Mouse (Mus musculus) forebrain, embryonic 10.5 days (tissue): ENCODE results near the gene B4galt4. TPM values are rescaled to one million over a fixed set of nuclear protein-coding genes. Genes with fewer than 3 reads are reported as not detected.

ENCODE experiments used
- DNase-seq: peaks from one replicate; pipeline ENCODE4 v3.0.0-alpha.2; 2017; ENCODE audit warnings: low spot score; ENCODE audit errors: extremely low spot score
- H3K27ac ChIP-seq: fragments of 300-500 bp; sonication (generic); 2 replicates; pipeline ENCODE4 v1.5.1; 2016; ENCODE audit warnings: mild to moderate bottlenecking
- H3K27me3 ChIP-seq: fragments of 300-500 bp; sonication (generic); 2 replicates; pipeline ENCODE4 v1.6.1; 2016; ENCODE audit warnings: mild to moderate bottlenecking; ENCODE audit not compliant: poor library complexity, severe bottlenecking
- H3K36me3 ChIP-seq: fragments of 300-500 bp; sonication (generic); replicated peaks from 2 replicates; pipeline ENCODE4 v1.6.1; 2016; ENCODE audit warnings: mild to moderate bottlenecking, moderate library complexity
- H3K4me1 ChIP-seq: fragments of 300-500 bp; sonication (generic); 2 replicates; pipeline ENCODE4 v1.6.1; 2016
- H3K4me3 ChIP-seq: fragments of 300-500 bp; sonication (generic); 2 replicates; pipeline ENCODE4 v1.5.1; 2016; ENCODE audit warnings: mild to moderate bottlenecking, moderate library complexity
- H3K9me3 ChIP-seq: fragments of 300-500 bp; sonication (generic); 2 replicates; pipeline ENCODE4 v1.6.1; 2016; ENCODE audit warnings: mild to moderate bottlenecking, moderate library complexity
- WGBS: fragments of 180-500 bp; shearing (Covaris S2); methylation state at CpG from one replicate; pipeline ENCODE4 v1.1.7; 2016; 5-methylcytosine and 5-hydroxymethylcytosine counted together
- polyA plus RNA-seq: library from polyadenylated mRNA; unstranded; fragments of >200 nt; fragmentation: Nextera tagmentation; extraction: Ambion mirVana; gene quantifications from 2 replicates; pipeline ENCODE4 v1.2.1, GENCODE M21; 2016

Gene B4galt4
- polyA plus RNA-seq, 1 experiment from 2014 or later, result 27.1 TPM

GRCm38 (mm10) chr16:38761972-38762371 lies 19.9 kb downstream of the B4galt4 start:
- no peak overlapping the region for H3K27ac ChIP-seq
- WGBS, result 90% methylated on average over 5 of the region's 5 CpGs
- no peak overlapping the region for H3K4me3 ChIP-seq
- peaks cover 33% of the 10 kb centered on the region for H3K36me3 ChIP-seq
- H3K9me3 ChIP-seq, result no peaks in the 10 kb centered on the region
- peaks cover 14% of the 10 kb centered on the region; the same call in 1 of the 2 replicates for H3K4me1 ChIP-seq
- H3K27me3 ChIP-seq, result no peaks in the 10 kb centered on the region
- no peak for DNase-seq

DNA sequence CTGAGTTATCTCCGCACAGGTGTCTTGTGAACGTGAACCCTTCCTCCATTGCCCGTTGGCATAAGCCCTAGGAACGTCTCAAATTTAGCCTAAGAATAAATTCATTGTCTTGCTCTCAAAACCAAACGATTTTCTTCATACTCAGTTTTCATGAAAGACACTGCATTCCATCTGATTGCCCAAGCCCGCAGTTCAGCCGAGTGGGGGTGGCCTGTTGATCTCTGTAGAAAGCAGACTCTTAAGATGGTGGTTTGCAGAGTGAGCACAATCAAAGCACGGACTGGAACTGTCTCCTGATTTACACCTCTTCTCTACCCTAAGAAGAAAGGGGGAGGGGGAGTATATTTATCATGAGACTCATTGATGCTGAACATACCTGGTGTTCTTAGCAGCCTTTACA lies 20.3 kb downstream of the B4galt4 start:
- 88% methylated on average over 8 of the region's 8 CpGs for WGBS
- H3K4me1 ChIP-seq, result peaks cover 14% of the 10 kb centered on the region; the same call in 1 of the 2 replicates
- H3K27me3 ChIP-seq, result no peaks in the 10 kb centered on the region
- no peak overlapping the region for H3K4me3 ChIP-seq
- H3K27ac ChIP-seq, result no peak overlapping the region
- H3K9me3 ChIP-seq, result no peaks in the 10 kb centered on the region
- peaks cover 36% of the 10 kb centered on the region for H3K36me3 ChIP-seq
- DNase-seq, result no peak

GRCm38 (mm10) chr16:38763508-38763907 lies 21.4 kb downstream of the B4galt4 start:
- no peak for DNase-seq
- H3K27ac ChIP-seq, result no peak overlapping the region
- 90% methylated on average over 4 of the region's 4 CpGs for WGBS
- peaks cover 7% of the 10 kb centered on the region; the same call in 1 of the 2 replicates for H3K4me1 ChIP-seq
- H3K4me3 ChIP-seq, result no peak overlapping the region
- peaks cover 34% of the 10 kb centered on the region for H3K36me3 ChIP-seq
- no peaks in the 10 kb centered on the region for H3K9me3 ChIP-seq
- no peaks in the 10 kb centered on the region for H3K27me3 ChIP-seq

GRCm38 (mm10) chr16:38766671-38767070 lies 24.6 kb downstream of the B4galt4 start:
- no peak for DNase-seq
- H3K9me3 ChIP-seq, result no peaks in the 10 kb centered on the region
- H3K4me1 ChIP-seq, result no peaks in the 10 kb centered on the region
- H3K27me3 ChIP-seq, result no peaks in the 10 kb centered on the region
- WGBS, result 77% methylated on average over 3 of the region's 3 CpGs
- H3K36me3 ChIP-seq, result peaks cover 31% of the 10 kb centered on the region
- H3K4me3 ChIP-seq, result no peak overlapping the region
- no peak overlapping the region for H3K27ac ChIP-seq

- Histone ChIP-seq H3K36me3 (peaks cover 30% of the 10 kb centered on the region), H3K27me3 (no peaks in the 10 kb centered on the region), H3K27ac (no peak overlapping the region), H3K9me3 (no peaks in the 10 kb centered on the region), H3K4me3 (no peak overlapping the region), H3K4me1 (peaks cover 2% of the 10 kb centered on the region; the same call in 1 of the 2 replicates)
- 92% methylated on average over 8 of the region's 8 CpGs for WGBS
- no peak for DNase-seq
Measured at GRCm38 (mm10) chr16:38767761-38768160, 25.7 kb downstream of the B4galt4 start.

DNA sequence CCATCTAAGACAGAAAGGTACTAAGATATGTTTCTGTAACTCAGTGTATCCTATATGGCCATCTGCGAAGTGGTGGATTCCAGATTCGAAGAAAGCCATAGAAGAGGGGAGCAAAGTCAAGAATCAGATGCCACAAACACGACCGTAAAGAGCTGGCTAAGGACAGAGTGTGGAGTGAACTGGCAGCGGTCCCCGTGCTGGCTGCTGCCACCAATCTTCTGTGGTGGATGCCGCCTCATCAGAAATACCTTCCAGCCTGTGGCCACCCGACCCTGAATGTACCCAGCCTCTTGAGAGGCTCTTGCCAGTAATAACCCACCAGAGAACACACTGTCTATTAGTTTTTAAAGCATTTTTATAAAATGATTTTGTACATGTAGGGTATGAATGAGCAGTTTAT lies 26.3 kb downstream of the B4galt4 start:
- H3K27me3 ChIP-seq, result no peaks in the 10 kb centered on the region
- no peaks in the 10 kb centered on the region for H3K9me3 ChIP-seq
- WGBS, result 92% methylated on average over 8 of the region's 8 CpGs
- H3K36me3 ChIP-seq, result peaks cover 24% of the 10 kb centered on the region
- H3K4me3 ChIP-seq, result no peak overlapping the region
- DNase-seq, result no peak
- H3K27ac ChIP-seq, result no peak overlapping the region
- peaks cover 6% of the 10 kb centered on the region for H3K4me1 ChIP-seq

GRCm38 (mm10) chr16:38769529-38769928 lies 27.5 kb downstream of the B4galt4 start:
- no peak overlapping the region for H3K27ac ChIP-seq
- no peaks in the 10 kb centered on the region for H3K9me3 ChIP-seq
- H3K36me3 ChIP-seq, result peaks cover 24% of the 10 kb centered on the region
- no peaks in the 10 kb centered on the region for H3K27me3 ChIP-seq
- no peak overlapping the region for H3K4me3 ChIP-seq
- 90% methylated on average over 9 of the region's 9 CpGs for WGBS
- no peak for DNase-seq
- H3K4me1 ChIP-seq, result peaks cover 6% of the 10 kb centered on the region

DNA sequence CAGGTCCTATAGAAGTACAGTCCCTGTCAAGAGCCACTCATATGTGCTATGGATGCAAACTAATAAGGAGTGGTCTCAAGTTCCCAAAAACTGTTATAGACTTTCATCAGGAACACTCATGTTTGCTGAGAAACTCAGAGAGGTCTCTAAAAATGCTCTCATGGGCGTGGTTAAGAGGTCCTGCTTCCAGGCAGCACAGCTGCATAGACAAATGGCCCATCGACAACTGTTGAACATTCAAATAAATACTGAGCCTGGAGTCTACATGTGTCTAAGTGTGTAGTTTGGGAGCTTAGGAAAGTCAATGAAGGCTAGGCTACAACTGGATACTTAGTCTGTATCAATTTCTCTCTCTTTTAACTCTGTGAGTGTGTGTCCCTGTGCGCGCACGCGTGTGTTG lies 29.1 kb downstream of the B4galt4 start:
- DNase-seq, result no peak
- 94% methylated on average over 6 of the region's 6 CpGs for WGBS
- Histone ChIP-seq H3K27me3 (no peaks in the 10 kb centered on the region), H3K36me3 (peaks cover 24% of the 10 kb centered on the region), H3K4me1 (peaks cover 6% of the 10 kb centered on the region), H3K4me3 (no peak overlapping the region), H3K9me3 (no peaks in the 10 kb centered on the region), H3K27ac (no peak overlapping the region)

- Histone ChIP-seq H3K4me3 (no peak overlapping the region), H3K36me3 (peaks cover 13% of the 10 kb centered on the region), H3K27ac (no peak overlapping the region), H3K4me1 (peaks cover 6% of the 10 kb centered on the region), H3K9me3 (no peaks in the 10 kb centered on the region), H3K27me3 (no peaks in the 10 kb centered on the region)
- 78% methylated on average over 12 of the region's 12 CpGs for WGBS
- DNase-seq, result no peak
Measured at GRCm38 (mm10) chr16:38772906-38773496, 30.9 kb downstream of the B4galt4 start.

DNA sequence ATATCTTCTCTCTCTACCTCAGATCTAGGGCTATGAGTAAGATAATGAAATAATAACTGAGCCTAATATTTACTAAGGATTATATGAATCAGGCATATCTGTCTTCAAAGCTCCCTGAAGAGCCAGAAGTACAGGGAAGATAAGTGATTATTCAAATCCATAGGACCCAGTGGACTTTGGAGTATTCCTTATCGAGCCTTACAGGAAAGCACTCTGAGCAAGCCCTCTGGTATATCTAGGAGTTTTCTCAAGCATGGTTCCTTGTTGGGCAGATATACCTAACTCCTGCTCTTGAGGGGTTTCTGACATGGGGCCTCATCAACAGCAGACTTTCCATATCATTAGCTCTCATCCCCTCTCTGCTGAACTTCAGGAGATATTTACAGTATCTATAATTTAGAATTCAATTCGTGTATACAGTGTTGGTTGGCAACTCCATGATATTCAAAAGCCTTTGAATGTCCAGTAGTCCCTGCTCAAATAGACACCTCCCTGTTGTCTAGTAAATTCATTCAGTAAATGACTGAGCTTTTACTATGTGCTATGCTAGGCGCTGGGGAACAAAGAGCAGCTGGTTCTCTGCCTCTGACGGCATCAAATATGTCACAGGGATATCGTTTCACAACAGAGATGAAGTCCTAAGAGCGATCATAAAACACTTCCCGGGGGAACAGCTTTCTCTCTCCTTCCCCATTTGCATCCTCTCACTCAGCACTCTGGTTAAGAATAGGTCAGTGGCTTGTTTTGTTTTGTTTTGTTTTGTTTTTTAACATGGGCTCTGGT lies 33.1 kb downstream of the B4galt4 start:
- no peaks in the 10 kb centered on the region for H3K36me3 ChIP-seq
- no peaks in the 10 kb centered on the region for H3K27me3 ChIP-seq
- DNase-seq, result no peak
- H3K27ac ChIP-seq, result no peak overlapping the region
- H3K4me1 ChIP-seq, result peaks cover 6% of the 10 kb centered on the region
- 84% methylated on average over 7 of the region's 7 CpGs for WGBS
- H3K9me3 ChIP-seq, result no peaks in the 10 kb centered on the region
- no peak overlapping the region for H3K4me3 ChIP-seq

DNA sequence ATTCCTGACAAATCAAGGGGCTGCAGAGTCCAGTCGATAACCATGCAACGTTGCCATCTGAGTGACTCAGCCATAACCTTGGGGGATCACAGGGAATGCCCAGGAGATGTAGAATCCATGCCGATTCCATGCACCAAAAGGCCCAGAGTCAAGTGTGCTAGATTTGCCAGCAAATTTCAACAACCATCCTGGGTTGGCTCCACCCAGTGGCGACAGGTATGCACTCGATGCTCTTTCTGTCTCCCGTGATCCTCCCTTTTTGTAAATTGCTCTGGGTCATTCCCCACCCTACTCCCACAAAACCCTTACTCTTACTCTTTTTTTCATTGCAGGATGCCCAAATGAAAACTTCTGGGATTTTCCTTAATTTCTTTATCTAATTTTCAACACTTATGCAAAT lies 34.3 kb downstream of the B4galt4 start:
- no peak overlapping the region for H3K27ac ChIP-seq
- 53% methylated on average over 6 of the region's 6 CpGs for WGBS
- no peak for DNase-seq
- no peak overlapping the region for H3K4me3 ChIP-seq
- H3K27me3 ChIP-seq, result no peaks in the 10 kb centered on the region
- H3K36me3 ChIP-seq, result no peaks in the 10 kb centered on the region
- peaks cover 6% of the 10 kb centered on the region for H3K4me1 ChIP-seq
- no peaks in the 10 kb centered on the region for H3K9me3 ChIP-seq

DNA sequence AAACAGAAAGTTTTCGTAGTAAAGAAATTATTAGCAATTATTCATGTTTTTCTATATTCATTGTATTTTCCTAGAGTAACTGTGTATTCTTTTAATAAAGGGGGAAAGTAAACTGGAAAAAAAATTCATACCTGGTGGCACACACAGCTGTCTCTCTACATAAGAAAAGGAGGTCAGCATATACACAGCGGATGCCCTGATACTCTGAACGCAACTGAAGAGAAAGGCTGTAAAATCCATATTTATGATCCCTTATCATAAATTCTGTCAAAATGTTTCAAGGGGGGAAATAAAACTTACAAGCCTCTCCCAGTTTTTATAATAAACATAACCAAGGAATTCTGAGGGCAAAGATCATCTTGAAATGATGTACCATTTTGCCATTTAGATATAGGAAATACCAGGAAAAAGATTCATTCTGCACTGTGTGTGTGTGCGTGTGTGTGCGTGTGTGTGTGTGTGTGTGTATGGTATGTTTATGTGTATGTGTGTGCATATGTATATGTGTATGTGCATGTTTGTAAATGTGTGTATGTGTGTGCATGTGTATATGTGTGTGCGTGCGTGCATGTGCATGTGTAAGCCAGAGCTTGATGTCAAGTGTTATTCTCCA lies 39.0 kb downstream of the B4galt4 start:
- WGBS, result 96% methylated on average over 7 of the region's 7 CpGs
- H3K27me3 ChIP-seq, result no peaks in the 10 kb centered on the region
- DNase-seq, result no peak
- H3K4me3 ChIP-seq, result no peak overlapping the region
- H3K4me1 ChIP-seq, result 0 out of 2 replicates have a peak, but pooled peaks cover 4% of the 10 kb centered on the region
- H3K9me3 ChIP-seq, result no peaks in the 10 kb centered on the region
- H3K36me3 ChIP-seq, result no peaks in the 10 kb centered on the region
- H3K27ac ChIP-seq, result no peak overlapping the region

DNA sequence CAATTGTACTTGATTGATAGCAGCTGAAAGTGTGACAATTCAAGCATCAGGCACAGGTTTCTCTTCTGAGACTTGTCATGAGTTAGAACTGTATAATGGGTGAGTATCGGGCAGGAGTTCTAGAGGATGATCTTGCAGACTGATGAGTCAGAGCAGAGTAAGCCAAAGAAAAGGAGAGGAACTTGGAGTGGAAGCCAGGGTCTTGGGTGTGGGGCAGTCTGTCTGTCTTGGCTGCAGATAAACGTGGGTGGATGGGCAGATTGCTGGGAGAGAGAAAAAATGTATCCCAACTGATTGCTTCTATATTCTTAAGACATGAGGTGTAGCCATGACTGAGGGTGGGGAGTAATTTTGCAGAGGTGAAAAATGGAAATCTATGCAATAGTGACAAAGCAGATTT lies 39.9 kb downstream of the B4galt4 start:
- H3K4me3 ChIP-seq, result no peak overlapping the region
- H3K36me3 ChIP-seq, result no peaks in the 10 kb centered on the region
- no peak for DNase-seq
- H3K27me3 ChIP-seq, result no peaks in the 10 kb centered on the region
- H3K9me3 ChIP-seq, result no peaks in the 10 kb centered on the region
- 0 out of 2 replicates have a peak, but pooled peaks cover 4% of the 10 kb centered on the region for H3K4me1 ChIP-seq
- 76% methylated on average over 2 of the region's 2 CpGs for WGBS
- no peak overlapping the region for H3K27ac ChIP-seq
